Mouse (Mus musculus) MEL (cell line): ENCODE results near the gene Nanos2.

Experiments
- CHD2 ChIP-seq: IDR thresholded peaks from 2 replicates; pipeline ENCODE4 v1.6.1; 2011; ENCODE audit warnings: low read length, improper control_type of control experiment
- CTCF ChIP-seq, 3 experiments: IDR thresholded peaks in 2 of 3; conservative IDR thresholded peaks in 1 of 3; 2 replicates each; pipeline ENCODE4 v1.5.1; 2011 to 2012; ENCODE audit warnings: low read length in 3 of 3, low read depth in 2 of 3, mild to moderate bottlenecking in 2 of 3, improper control_type of control experiment in 1 of 3, inconsistent platforms in 1 of 3, mixed read lengths in 1 of 3, moderate library complexity in 1 of 3; ENCODE audit not compliant: control insufficient read depth in 1 of 3, insufficient read depth in 1 of 3, poor library complexity in 1 of 3, severe bottlenecking in 1 of 3
- EP300 ChIP-seq, 2 experiments: IDR thresholded peaks; 2 replicates each; pipeline ENCODE4 v1.6.1; 2011; ENCODE audit warnings: improper control_type of control experiment in 2 of 2, low read length in 2 of 2, low read depth in 1 of 2, mild to moderate bottlenecking in 1 of 2
- ETS1 ChIP-seq: IDR thresholded peaks from 2 replicates; pipeline ENCODE4 v1.6.1; 2012; ENCODE audit warnings: low read depth, mild to moderate bottlenecking, inconsistent platforms, low read length, improper control_type of control experiment, moderate library complexity
- POLR2A ChIP-seq, 2 experiments: IDR thresholded peaks; 2 replicates each; pipeline ENCODE4 v1.6.1; 2011 to 2012; ENCODE audit warnings: low read length in 2 of 2, mild to moderate bottlenecking in 2 of 2, control low read depth in 1 of 2, improper control_type of control experiment in 1 of 2, low read depth in 1 of 2, moderate library complexity in 1 of 2; ENCODE audit not compliant: control insufficient read depth in 1 of 2, insufficient read depth in 1 of 2, poor library complexity in 1 of 2
- TAL1 ChIP-seq: IDR thresholded peaks from 2 replicates; pipeline ENCODE4 v1.6.1; 2012; ENCODE audit warnings: mild to moderate bottlenecking, inconsistent platforms, low read length, moderate library complexity, mixed read lengths
- ZC3H11A ChIP-seq: IDR thresholded peaks from 2 replicates; pipeline ENCODE4 v1.6.1; 2012; ENCODE audit warnings: low read depth, mild to moderate bottlenecking, inconsistent platforms, low read length, improper control_type of control experiment
- ZMIZ1 ChIP-seq: IDR thresholded peaks from 2 replicates; pipeline ENCODE4 v1.6.1; 2012; ENCODE audit warnings: low read depth, mild to moderate bottlenecking, inconsistent platforms, low read length, improper control_type of control experiment, moderate library complexity
- ZNF384 ChIP-seq: IDR thresholded peaks from 2 replicates; pipeline ENCODE4 v1.6.1; 2012; ENCODE audit warnings: low read depth, mild to moderate bottlenecking, inconsistent platforms, low read length, improper control_type of control experiment

- TF ChIP-seq EP300 (IDR thresholded peaks at IDR 0.05; ENCODE audit: low read depth in 1 of 2, low read length in 2 of 2) = no peak
- TF ChIP-seq ZC3H11A = no peak
- TF ChIP-seq ETS1 = no peak
- no peak; a peak in 1 of 4 replicates for TF ChIP-seq POLR2A (IDR thresholded peaks at IDR 0.05; ENCODE audit: control insufficient read depth in 1 of 2, insufficient read depth in 1 of 2, low read depth in 1 of 2, low read length in 2 of 2, poor library complexity in 1 of 2)
- no peak for TF ChIP-seq CTCF (IDR thresholded peaks at IDR 0.05 in 2 of 3, conservative IDR thresholded peaks at IDR 0.05 in 1 of 3; ENCODE audit: control insufficient read depth in 1 of 3, insufficient read depth in 1 of 3, low read depth in 2 of 3, low read length in 3 of 3, poor library complexity in 1 of 3, severe bottlenecking in 1 of 3)
- TF ChIP-seq ZNF384 = no peak
- TF ChIP-seq CHD2 = no peak
- TF ChIP-seq ZMIZ1 = no peak
- no peak for TF ChIP-seq TAL1
Observed at GRCm38 (mm10) chr7:18991660-18992293, 4.6 kb downstream of the Nanos2 start.
